Mouse (Mus musculus): ENCODE results near the gene Glb1. TPM values are rescaled to one million over a fixed set of nuclear protein-coding genes. Genes with fewer than 3 reads are reported as not detected.
"Not testable (repeated sequence)": the region's sequence is repeated elsewhere in the genome, so short reads cannot be mapped to it uniquely, and the experiment has no call there.

Gene Glb1
- total RNA-seq, 1 experiment from 2014 or later, result 7.9 TPM

DNA sequence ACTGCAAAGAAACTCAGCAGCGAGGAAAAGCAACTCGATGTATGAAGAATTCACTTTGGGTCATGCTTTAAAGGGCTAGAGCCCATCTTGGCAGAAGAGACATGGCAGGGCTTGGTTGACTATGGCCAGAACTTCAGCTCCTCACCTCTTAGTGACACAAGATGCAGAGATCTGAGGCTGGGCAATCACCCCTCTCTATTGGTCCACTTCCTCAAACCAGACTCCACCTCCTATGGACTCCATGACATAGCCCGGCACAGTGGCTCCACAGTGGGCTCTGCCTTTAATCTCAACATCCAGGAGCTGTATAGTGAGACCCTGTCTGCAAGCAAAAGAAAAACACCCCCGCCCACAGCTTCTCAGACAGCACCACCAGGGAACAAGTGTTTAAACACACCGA, 83.9 kb downstream of the Glb1 start:
- no peak for ATAC-seq (ENCODE audit: extremely low read depth, insufficient number of reproducible peaks, low FRiP score, poor library complexity, severe bottlenecking)

GRCm38 (mm10) chr9:114486808-114487207, 85.9 kb downstream of the Glb1 start:
- ATAC-seq (ENCODE audit: extremely low read depth, insufficient number of reproducible peaks, low FRiP score, poor library complexity, severe bottlenecking), result no peak

- no peak for ATAC-seq (ENCODE audit: extremely low read depth, insufficient number of reproducible peaks, low FRiP score, poor library complexity, severe bottlenecking)
Observed at GRCm38 (mm10) chr9:114487481-114488258, 86.8 kb downstream of the Glb1 start.

- ATAC-seq (ENCODE audit: extremely low read depth, insufficient number of reproducible peaks, low FRiP score, poor library complexity, severe bottlenecking), result no peak
Observed at GRCm38 (mm10) chr9:114496469-114496868, 95.6 kb downstream of the Glb1 start.

DNA sequence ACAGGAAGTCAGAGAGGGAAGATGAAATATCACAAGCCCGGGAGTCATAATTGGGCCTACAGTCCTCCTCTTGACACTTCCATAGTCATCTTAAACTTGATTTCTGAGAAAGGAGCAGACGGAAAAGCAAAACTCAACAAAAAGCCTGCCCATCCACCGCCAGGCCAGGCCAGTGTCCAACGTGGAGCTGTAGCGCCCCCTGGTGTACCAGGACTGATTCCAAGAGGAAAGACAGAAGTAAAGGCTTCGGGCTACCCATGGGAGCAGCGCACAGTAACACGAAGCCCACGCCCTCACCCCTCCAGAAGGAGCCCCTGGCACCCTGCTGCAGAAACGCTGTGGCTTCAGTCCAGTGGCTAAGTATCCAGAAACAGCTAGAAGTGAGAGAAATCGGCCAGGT, 97.3 kb downstream of the Glb1 start:
- ATAC-seq (ENCODE audit: extremely low read depth, insufficient number of reproducible peaks, low FRiP score, poor library complexity, severe bottlenecking), result no peak

DNA sequence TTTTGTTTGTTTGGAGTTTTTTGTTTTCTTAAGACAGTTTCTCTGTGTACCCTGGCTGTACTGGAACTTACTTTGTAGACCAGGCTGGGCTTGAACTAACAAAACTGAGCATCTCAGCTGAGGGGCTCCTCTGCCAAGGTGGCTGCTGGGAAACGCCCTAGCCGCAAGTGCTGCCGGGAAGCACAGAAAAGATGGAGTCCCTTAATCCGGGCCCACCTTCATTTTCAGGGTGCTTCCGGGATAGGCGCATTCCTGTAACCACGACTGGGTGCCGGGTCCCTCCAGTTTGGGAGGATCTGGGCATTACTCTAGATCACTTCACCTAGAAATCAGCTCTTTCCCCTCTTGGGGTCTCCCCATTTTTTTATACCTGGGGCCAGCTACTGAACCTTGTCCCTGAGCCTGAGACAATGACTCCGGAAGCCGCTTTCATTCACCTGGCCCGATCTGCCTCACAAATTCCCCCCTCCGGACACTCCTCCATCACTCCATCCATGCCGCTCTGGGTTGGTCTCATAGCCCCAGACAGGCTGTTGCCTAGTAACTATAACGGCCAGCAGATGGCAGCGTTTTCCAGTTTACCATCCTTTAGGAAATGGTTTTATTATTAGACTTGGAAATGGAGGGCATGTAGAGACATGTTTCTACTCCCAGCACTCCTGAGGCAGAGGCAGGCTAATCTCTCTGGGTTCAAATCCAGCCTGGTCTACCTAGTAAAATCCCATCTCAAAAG, 99.1 kb downstream of the Glb1 start:
- no peak for ATAC-seq (ENCODE audit: extremely low read depth, insufficient number of reproducible peaks, low FRiP score, poor library complexity, severe bottlenecking)

DNA sequence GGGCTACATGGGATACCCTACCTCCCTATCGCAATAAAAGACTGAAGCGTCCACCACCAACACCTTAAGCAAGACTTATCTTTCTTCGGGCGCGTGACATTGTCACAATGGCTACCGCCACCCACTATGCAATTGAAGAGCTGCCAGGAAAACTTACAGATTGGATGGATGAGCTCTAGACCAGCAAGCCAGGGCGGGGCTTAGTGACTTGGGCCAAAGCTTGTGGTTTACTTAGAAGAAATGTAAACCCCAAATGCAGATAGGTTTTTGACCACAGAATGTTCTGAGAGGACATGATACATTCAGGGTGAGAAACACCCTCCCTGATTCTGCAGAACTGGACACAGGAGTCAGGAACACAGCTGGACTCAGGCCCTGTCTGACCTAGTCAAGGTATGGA, 100.2 kb downstream of the Glb1 start:
- no peak for ATAC-seq (ENCODE audit: extremely low read depth, insufficient number of reproducible peaks, low FRiP score, poor library complexity, severe bottlenecking)

GRCm38 (mm10) chr9:114501913-114502312, 101.0 kb downstream of the Glb1 start:
- no peak for ATAC-seq (ENCODE audit: extremely low read depth, insufficient number of reproducible peaks, low FRiP score, poor library complexity, severe bottlenecking)

- ATAC-seq (ENCODE audit: extremely low read depth, insufficient number of reproducible peaks, low FRiP score, poor library complexity, severe bottlenecking), result no peak
Observed at GRCm38 (mm10) chr9:114502711-114503427, 102.0 kb downstream of the Glb1 start.

GRCm38 (mm10) chr9:114504816-114505215, 103.9 kb downstream of the Glb1 start, which contains the start of gene Ccr4:
Gene Ccr4 (minus strand): TSS chr9:114504916.
- no peak for ATAC-seq (ENCODE audit: extremely low read depth, insufficient number of reproducible peaks, low FRiP score, poor library complexity, severe bottlenecking)

- ATAC-seq (ENCODE audit: extremely low read depth, insufficient number of reproducible peaks, low FRiP score, poor library complexity, severe bottlenecking), result no peak
Observed at GRCm38 (mm10) chr9:114506564-114506963, 105.7 kb downstream of the Glb1 start.

- ATAC-seq (ENCODE audit: extremely low read depth, insufficient number of reproducible peaks, low FRiP score, poor library complexity, severe bottlenecking), result no peak
Observed at GRCm38 (mm10) chr9:114507421-114507820, 106.5 kb downstream of the Glb1 start.

- ATAC-seq (ENCODE audit: extremely low read depth, insufficient number of reproducible peaks, low FRiP score, poor library complexity, severe bottlenecking), result no peak
Observed at GRCm38 (mm10) chr9:114509785-114510184, 108.9 kb downstream of the Glb1 start.

- no peak for ATAC-seq (ENCODE audit: extremely low read depth, insufficient number of reproducible peaks, low FRiP score, poor library complexity, severe bottlenecking)
Observed at GRCm38 (mm10) chr9:114512831-114513230, 112.0 kb downstream of the Glb1 start.

- ATAC-seq (ENCODE audit: extremely low read depth, insufficient number of reproducible peaks, low FRiP score, poor library complexity, severe bottlenecking), result no peak
Observed at GRCm38 (mm10) chr9:114515364-114515763, 114.5 kb downstream of the Glb1 start, which contains the start of gene C130032M10Rik. Gene C130032M10Rik (plus strand): TSS chr9:114515697.

DNA sequence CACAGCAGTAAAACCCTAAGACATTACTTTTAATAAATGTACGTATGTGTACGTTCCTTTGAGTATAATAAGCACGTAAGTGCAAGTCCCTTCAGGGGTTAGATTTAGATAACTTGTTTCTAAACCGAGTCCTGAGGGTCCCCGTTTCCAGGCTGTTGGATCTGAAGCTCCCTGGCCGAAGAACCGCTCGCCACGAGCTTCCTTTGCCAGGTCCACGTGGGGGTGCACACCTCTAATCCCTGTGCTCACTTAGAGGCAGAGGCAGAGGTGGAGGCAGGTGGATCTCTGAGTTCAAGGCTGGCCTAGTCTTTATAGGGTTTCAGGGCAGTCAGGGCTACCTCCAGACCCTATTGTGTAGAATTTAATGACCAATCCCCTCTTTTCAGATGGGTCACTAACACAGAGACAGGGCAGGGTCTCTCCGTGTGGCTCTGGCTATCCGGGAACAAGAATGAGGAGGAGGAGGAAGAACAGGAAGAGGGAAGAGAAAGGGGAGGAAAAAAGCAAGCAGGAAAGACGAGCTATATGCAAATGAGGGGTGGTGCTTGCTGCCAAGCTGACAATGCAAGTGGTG, 117.1 kb downstream of the Glb1 start:
- ATAC-seq (ENCODE audit: extremely low read depth, insufficient number of reproducible peaks, low FRiP score, poor library complexity, severe bottlenecking), result no peak

DNA sequence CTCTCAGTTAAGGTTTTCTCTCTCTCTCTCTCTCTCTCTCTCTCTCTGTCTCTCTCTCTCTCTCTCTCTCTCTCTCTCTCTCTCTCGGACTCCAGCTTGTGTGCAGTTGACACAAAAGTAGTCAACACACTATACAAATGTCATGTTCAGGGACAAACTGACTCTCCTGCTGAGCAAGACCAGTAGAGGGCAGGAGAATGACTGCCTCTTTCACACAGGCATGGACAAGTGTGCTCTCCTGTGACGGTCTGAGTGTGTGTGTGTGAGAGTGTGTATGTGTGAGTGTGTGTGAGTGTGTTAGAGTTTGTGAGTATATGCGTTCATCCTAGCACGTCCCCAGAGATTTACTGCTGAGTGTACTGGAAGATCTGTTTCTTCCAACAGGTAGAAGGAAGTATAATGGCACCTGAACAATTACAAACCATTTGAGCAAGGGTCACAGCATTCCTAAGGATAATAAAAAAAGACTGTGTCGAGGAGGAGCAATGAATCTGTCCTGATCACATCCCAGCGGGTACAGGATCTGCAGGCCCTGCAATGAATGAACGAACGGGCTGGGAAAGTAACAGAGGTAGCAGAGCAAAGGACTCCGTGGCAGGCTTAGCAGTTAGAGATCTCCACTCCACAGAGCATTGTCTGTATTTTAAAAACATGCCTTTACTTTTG, 118.1 kb downstream of the Glb1 start:
- no peak for ATAC-seq (ENCODE audit: extremely low read depth, insufficient number of reproducible peaks, low FRiP score, poor library complexity, severe bottlenecking)

DNA sequence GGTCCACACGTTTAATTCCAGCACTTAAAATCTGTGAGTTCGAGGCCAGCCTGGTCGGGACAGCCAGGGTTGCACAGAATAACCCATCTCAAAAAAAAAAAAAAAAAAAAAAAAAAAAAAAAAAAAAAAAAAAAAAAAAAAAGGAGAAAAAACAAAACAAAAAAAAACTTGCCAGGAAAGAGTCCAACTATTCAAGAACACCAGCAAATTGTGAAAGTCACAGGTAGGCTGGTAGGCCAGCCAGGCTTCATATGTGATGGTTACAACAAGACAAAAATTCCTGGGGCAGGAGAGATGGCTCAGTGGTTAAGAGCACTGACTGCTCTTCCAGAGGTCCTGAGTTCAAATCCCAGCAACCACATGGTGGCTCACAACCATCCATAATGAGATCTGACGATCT, 119.7 kb downstream of the Glb1 start:
- not testable (repeated sequence) for ATAC-seq (ENCODE audit: extremely low read depth, insufficient number of reproducible peaks, low FRiP score, poor library complexity, severe bottlenecking)

GRCm38 (mm10) chr9:114522041-114522440, 121.2 kb downstream of the Glb1 start:
- ATAC-seq (ENCODE audit: extremely low read depth, insufficient number of reproducible peaks, low FRiP score, poor library complexity, severe bottlenecking), result no peak
